Mouse (Mus musculus): ENCODE measurements around the gene Optn. TPM values are rescaled to one million over a fixed set of nuclear protein-coding genes. Genes with fewer than 3 reads are reported as not detected.

The Optn gene
- polyA plus RNA-seq, 1 experiment, result 51.5 TPM

- H3K36me3 ChIP-seq (ENCODE audit: control insufficient read depth, insufficient read depth, low read length), result peaks cover 23% of the 10 kb centered on the region
- no peak overlapping the region for H3K27ac ChIP-seq (ENCODE audit: insufficient read depth, low read depth, low read length)
- TF ChIP-seq CTCF (IDR thresholded peaks at IDR 0.05; ENCODE audit: extremely low read depth, insufficient read length, insufficient replicate concordance, low read depth, low read length), result no peak
- no peak for TF ChIP-seq POLR2A (IDR thresholded peaks at IDR 0.05; ENCODE audit: low read depth, low read length)
- peaks cover 7% of the 10 kb centered on the region; the same call in 1 of the 2 replicates for H3K4me1 ChIP-seq (ENCODE audit: control insufficient read depth, insufficient read depth, insufficient read length, low read length)
- H3K4me3 ChIP-seq (ENCODE audit: low read depth, low read length), result no peak overlapping the region
- H3K27me3 ChIP-seq (ENCODE audit: control insufficient read depth, insufficient read depth, low read length), result no peaks in the 10 kb centered on the region
- WGBS, result 95% methylated on average over 11 of the region's 11 CpGs
These were observed 70.3 kb downstream of the Optn start for GRCm38 (mm10) chr2:4993584-4993983.

GRCm38 (mm10) chr2:4988826-4989424, 74.9 kb downstream of the Optn start:
- H3K4me1 ChIP-seq (ENCODE audit: control insufficient read depth, insufficient read depth, insufficient read length, low read length), result peaks cover 15% of the 10 kb centered on the region
- H3K27me3 ChIP-seq (ENCODE audit: control insufficient read depth, insufficient read depth, low read length), result no peaks in the 10 kb centered on the region
- H3K27ac ChIP-seq (ENCODE audit: insufficient read depth, low read depth, low read length), result no peak overlapping the region
- peaks cover 12% of the 10 kb centered on the region for H3K36me3 ChIP-seq (ENCODE audit: control insufficient read depth, insufficient read depth, low read length)
- no peak overlapping the region for H3K4me3 ChIP-seq (ENCODE audit: low read depth, low read length)
- WGBS, result 81% methylated on average over 11 of the region's 11 CpGs
- TF ChIP-seq POLR2A (IDR thresholded peaks at IDR 0.05; ENCODE audit: low read depth, low read length), result no peak
- TF ChIP-seq CTCF (IDR thresholded peaks at IDR 0.05; ENCODE audit: extremely low read depth, insufficient read length, insufficient replicate concordance, low read depth, low read length), result peak; percentile 64; the same call in 1 of the 2 replicates

GRCm38 (mm10) chr2:4987388-4988180, 76.3 kb downstream of the Optn start:
- Histone ChIP-seq H3K27ac (ENCODE audit: insufficient read depth, low read depth, low read length) (no peak overlapping the region), H3K36me3 (ENCODE audit: control insufficient read depth, insufficient read depth, low read length) (peaks cover 6% of the 10 kb centered on the region), H3K4me1 (ENCODE audit: control insufficient read depth, insufficient read depth, insufficient read length, low read length) (peaks cover 15% of the 10 kb centered on the region), H3K27me3 (ENCODE audit: control insufficient read depth, insufficient read depth, low read length) (no peaks in the 10 kb centered on the region), H3K4me3 (ENCODE audit: low read depth, low read length) (no peak overlapping the region)
- TF ChIP-seq CTCF (IDR thresholded peaks at IDR 0.05; ENCODE audit: extremely low read depth, insufficient read length, insufficient replicate concordance, low read depth, low read length), result no peak
- no peak for TF ChIP-seq POLR2A (IDR thresholded peaks at IDR 0.05; ENCODE audit: low read depth, low read length)
- WGBS, result 66% methylated on average over 8 of the region's 8 CpGs

GRCm38 (mm10) chr2:4986798-4987197, 77.1 kb downstream of the Optn start:
- peaks cover 15% of the 10 kb centered on the region for H3K4me1 ChIP-seq (ENCODE audit: control insufficient read depth, insufficient read depth, insufficient read length, low read length)
- TF ChIP-seq POLR2A (IDR thresholded peaks at IDR 0.05; ENCODE audit: low read depth, low read length) (no peak), CTCF (IDR thresholded peaks at IDR 0.05; ENCODE audit: extremely low read depth, insufficient read length, insufficient replicate concordance, low read depth, low read length) (no peak)
- H3K36me3 ChIP-seq (ENCODE audit: control insufficient read depth, insufficient read depth, low read length), result peaks cover 4% of the 10 kb centered on the region
- no peak overlapping the region for H3K27ac ChIP-seq (ENCODE audit: insufficient read depth, low read depth, low read length)
- H3K4me3 ChIP-seq (ENCODE audit: low read depth, low read length), result no peak overlapping the region
- H3K27me3 ChIP-seq (ENCODE audit: control insufficient read depth, insufficient read depth, low read length), result no peaks in the 10 kb centered on the region
- WGBS, result 50% methylated on average over 4 of the region's 4 CpGs

GRCm38 (mm10) chr2:4985000-4985399, 78.9 kb downstream of the Optn start:
- no peak for TF ChIP-seq CTCF (IDR thresholded peaks at IDR 0.05; ENCODE audit: extremely low read depth, insufficient read length, insufficient replicate concordance, low read depth, low read length)
- peak; percentile 14; the same call in 1 of the 2 replicates for TF ChIP-seq POLR2A (IDR thresholded peaks at IDR 0.05; ENCODE audit: low read depth, low read length)
- WGBS, result 30% methylated on average over 6 of the region's 6 CpGs
- Histone ChIP-seq H3K27me3 (ENCODE audit: control insufficient read depth, insufficient read depth, low read length) (no peaks in the 10 kb centered on the region), H3K27ac (ENCODE audit: insufficient read depth, low read depth, low read length) (peak overlapping the region; percentile 77), H3K4me1 (ENCODE audit: control insufficient read depth, insufficient read depth, insufficient read length, low read length) (peaks cover 15% of the 10 kb centered on the region), H3K4me3 (ENCODE audit: low read depth, low read length) (no peak overlapping the region), H3K36me3 (ENCODE audit: control insufficient read depth, insufficient read depth, low read length) (no peaks in the 10 kb centered on the region)

- no peak for TF ChIP-seq POLR2A (IDR thresholded peaks at IDR 0.05; ENCODE audit: low read depth, low read length)
- TF ChIP-seq CTCF (IDR thresholded peaks at IDR 0.05; ENCODE audit: extremely low read depth, insufficient read length, insufficient replicate concordance, low read depth, low read length), result no peak
- no peaks in the 10 kb centered on the region for H3K27me3 ChIP-seq (ENCODE audit: control insufficient read depth, insufficient read depth, low read length)
- WGBS, result 63% methylated on average over 5 of the region's 5 CpGs
- no peaks in the 10 kb centered on the region for H3K36me3 ChIP-seq (ENCODE audit: control insufficient read depth, insufficient read depth, low read length)
- H3K4me1 ChIP-seq (ENCODE audit: control insufficient read depth, insufficient read depth, insufficient read length, low read length), result peaks cover 15% of the 10 kb centered on the region
- H3K4me3 ChIP-seq (ENCODE audit: low read depth, low read length), result no peak overlapping the region
- peak overlapping the region; percentile 77; the same call in 1 of the 2 replicates for H3K27ac ChIP-seq (ENCODE audit: insufficient read depth, low read depth, low read length)
These were observed 79.9 kb downstream of the Optn start for GRCm38 (mm10) chr2:4983987-4984386.

- Histone ChIP-seq H3K4me3 (ENCODE audit: low read depth, low read length) (no peak overlapping the region), H3K4me1 (ENCODE audit: control insufficient read depth, insufficient read depth, insufficient read length, low read length) (no peaks in the 10 kb centered on the region), H3K27ac (ENCODE audit: insufficient read depth, low read depth, low read length) (no peak overlapping the region), H3K27me3 (ENCODE audit: control insufficient read depth, insufficient read depth, low read length) (no peaks in the 10 kb centered on the region), H3K36me3 (ENCODE audit: control insufficient read depth, insufficient read depth, low read length) (no peaks in the 10 kb centered on the region)
- 64% methylated on average over 8 of the region's 8 CpGs for WGBS
- TF ChIP-seq CTCF (IDR thresholded peaks at IDR 0.05; ENCODE audit: extremely low read depth, insufficient read length, insufficient replicate concordance, low read depth, low read length) (no peak), POLR2A (IDR thresholded peaks at IDR 0.05; ENCODE audit: low read depth, low read length) (no peak)
These were observed 85.8 kb downstream of the Optn start for GRCm38 (mm10) chr2:4978091-4978490.

All from small intestine, adult 2 months (tissue).